Mouse (Mus musculus) ES-Bruce4 (cell line): ENCODE results near the gene Acot7. TPM values are rescaled to one million over a fixed set of nuclear protein-coding genes. Genes with fewer than 3 reads are reported as not detected.

Experiments
- H3K27ac ChIP-seq: 2 replicates; pipeline ENCODE4 v1.5.1; 2012; ENCODE audit warnings: low read length, inconsistent platforms; ENCODE audit not compliant: insufficient read depth
- H3K27me3 ChIP-seq: 2 replicates; pipeline ENCODE4 v1.6.1; 2012; ENCODE audit warnings: mild to moderate bottlenecking, low read length, inconsistent platforms; ENCODE audit not compliant: control insufficient read depth, poor library complexity, insufficient read depth, severe bottlenecking
- H3K36me3 ChIP-seq: 2 replicates; pipeline ENCODE4 v1.6.1; 2012; ENCODE audit warnings: inconsistent platforms, mild to moderate bottlenecking, low read length, moderate library complexity; ENCODE audit not compliant: control insufficient read depth, poor library complexity, insufficient read depth, severe bottlenecking
- H3K4me1 ChIP-seq: one replicate; pipeline ENCODE4 v1.8.1; 2011; ENCODE audit warnings: low read length; ENCODE audit not compliant: control insufficient read depth, insufficient read depth
- H3K4me3 ChIP-seq: 2 replicates; pipeline ENCODE4 v1.5.1; 2011; ENCODE audit warnings: low read depth, mild to moderate bottlenecking, low read length
- H3K9ac ChIP-seq: 2 replicates; pipeline ENCODE4 v1.6.1; 2012; ENCODE audit warnings: low read depth, mild to moderate bottlenecking, inconsistent platforms; ENCODE audit not compliant: poor library complexity, severe bottlenecking
- H3K9me3 ChIP-seq: replicated peaks from 2 replicates; pipeline ENCODE4 v1.6.1; 2012; ENCODE audit warnings: mild to moderate bottlenecking, low read length, inconsistent platforms; ENCODE audit not compliant: control insufficient read depth, poor library complexity, insufficient read depth, severe bottlenecking
- CTCF ChIP-seq: IDR thresholded peaks from one replicate; pipeline ENCODE4 v1.8.1; 2011; ENCODE audit warnings: low read depth, low read length
- EP300 ChIP-seq: IDR thresholded peaks from 2 replicates; pipeline ENCODE4 v1.6.1; 2011; ENCODE audit warnings: low read depth, low read length; ENCODE audit not compliant: insufficient read depth
- POLR2A ChIP-seq: IDR thresholded peaks from one replicate; pipeline ENCODE4 v1.8.1; 2011; ENCODE audit warnings: low read length; ENCODE audit not compliant: insufficient read depth
- polyA plus RNA-seq: library from polyadenylated mRNA; stranded (reverse); fragments of >200 nt; gene quantifications from 2 replicates; pipeline ENCODE4 v1.2.4, GENCODE M21; 2011; ENCODE audit warnings: low read depth; ENCODE audit not compliant: missing spikeins, insufficient read depth, insufficient read length

Acot7 gene
- polyA plus RNA-seq, 1 experiment = 49.5 TPM

DNA sequence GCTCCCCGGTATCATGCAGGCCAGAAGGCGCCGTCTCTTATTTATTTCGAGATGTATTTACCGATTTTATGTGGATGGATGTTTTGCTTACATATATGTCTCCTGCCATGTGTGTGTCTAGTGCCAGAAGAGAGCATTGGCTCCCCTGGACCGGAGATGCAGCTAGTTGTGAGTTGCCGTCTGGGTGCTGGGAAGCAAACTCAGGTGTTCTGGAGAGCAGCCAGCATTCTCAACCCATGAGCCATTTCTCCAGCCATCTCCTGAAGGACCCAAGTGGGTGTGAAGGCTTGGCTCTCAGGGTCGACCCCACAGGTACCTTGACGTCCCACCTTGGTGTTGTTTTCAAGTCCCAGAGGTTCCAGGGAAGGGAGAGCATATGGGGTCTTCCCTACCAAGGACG, 4.3 kb downstream of the Acot7 start:
- no peak overlapping the region for H3K4me3 ChIP-seq
- H3K27ac ChIP-seq = no peak overlapping the region
- TF ChIP-seq POLR2A (no peak), CTCF (no peak), EP300 (no peak)
- H3K4me1 ChIP-seq = no peaks in the 10 kb centered on the region
- H3K27me3 ChIP-seq = no peaks in the 10 kb centered on the region
- no peaks in the 10 kb centered on the region for H3K9me3 ChIP-seq
- no peak overlapping the region for H3K9ac ChIP-seq
- H3K36me3 ChIP-seq = peaks cover 3% of the 10 kb centered on the region; the same call in 1 of the 2 replicates

DNA sequence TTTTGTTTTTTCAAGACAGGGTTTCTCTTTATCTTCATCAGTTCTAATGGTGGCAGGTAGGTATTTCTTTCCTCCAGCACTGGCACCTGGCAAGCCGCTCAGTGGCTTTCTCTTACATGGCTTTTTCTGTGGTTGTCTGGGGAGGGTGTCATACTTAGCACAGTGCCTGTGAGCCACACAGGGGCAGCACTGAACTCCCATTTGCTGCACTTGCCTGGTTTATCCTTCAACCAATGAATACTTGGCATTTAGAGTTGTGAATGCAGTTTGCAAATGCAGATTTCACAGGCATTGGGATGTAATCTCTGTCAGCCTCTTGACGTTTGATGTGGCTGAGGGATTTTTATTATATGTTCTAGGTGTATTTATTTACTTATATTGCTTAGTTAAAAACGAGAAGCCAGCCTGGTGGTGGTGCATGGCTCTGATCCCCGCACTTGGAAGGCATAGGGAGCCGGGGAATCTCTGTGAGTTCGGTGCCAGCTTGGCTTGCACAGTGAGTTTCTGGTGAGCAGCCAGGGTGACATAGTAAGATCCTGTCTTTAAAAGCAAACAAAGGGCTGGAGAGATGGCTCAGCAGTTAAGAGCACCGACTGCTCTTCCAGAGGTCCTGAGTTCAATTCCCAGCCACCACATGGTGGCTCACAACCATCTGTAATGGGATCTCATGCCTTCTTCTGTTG, 6.6 kb downstream of the Acot7 start:
- Histone ChIP-seq H3K4me1 (no peaks in the 10 kb centered on the region), H3K9me3 (no peaks in the 10 kb centered on the region), H3K4me3 (no peak overlapping the region), H3K27ac (no peak overlapping the region), H3K36me3 (peaks cover 3% of the 10 kb centered on the region; the same call in 1 of the 2 replicates), H3K9ac (no peak overlapping the region), H3K27me3 (no peaks in the 10 kb centered on the region)
- TF ChIP-seq CTCF (peak; percentile 38), POLR2A (no peak), EP300 (no peak)

DNA sequence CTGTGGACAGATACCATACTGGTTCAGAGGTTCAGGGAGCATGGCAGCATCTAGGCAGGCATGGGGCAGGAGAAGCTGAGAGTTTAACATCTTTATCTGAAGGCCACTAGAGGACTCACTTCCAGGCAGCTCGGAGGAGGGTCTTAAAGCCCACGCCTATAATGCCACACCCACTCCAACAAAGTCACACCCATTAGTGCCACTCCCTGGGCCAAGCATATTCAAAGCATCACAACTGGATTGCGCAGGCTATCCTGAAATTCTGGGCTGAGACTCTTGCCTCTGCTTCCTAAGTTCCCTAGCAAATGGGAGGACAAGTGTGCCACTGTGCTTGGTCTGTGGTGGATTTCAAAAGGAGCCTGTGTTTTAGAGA, 7.2 kb downstream of the Acot7 start:
- H3K36me3 ChIP-seq = peaks cover 3% of the 10 kb centered on the region; the same call in 1 of the 2 replicates
- no peaks in the 10 kb centered on the region for H3K9me3 ChIP-seq
- peaks cover 2% of the 10 kb centered on the region for H3K4me1 ChIP-seq
- H3K27me3 ChIP-seq = no peaks in the 10 kb centered on the region
- H3K4me3 ChIP-seq = 0 out of 2 replicates have a peak overlapping the region, but pooled peaks have one; percentile 15
- TF ChIP-seq CTCF (peak; percentile 56), POLR2A (no peak), EP300 (peak; percentile 38; the same call in 1 of the 2 replicates)
- H3K9ac ChIP-seq = no peak overlapping the region
- H3K27ac ChIP-seq = no peak overlapping the region

DNA sequence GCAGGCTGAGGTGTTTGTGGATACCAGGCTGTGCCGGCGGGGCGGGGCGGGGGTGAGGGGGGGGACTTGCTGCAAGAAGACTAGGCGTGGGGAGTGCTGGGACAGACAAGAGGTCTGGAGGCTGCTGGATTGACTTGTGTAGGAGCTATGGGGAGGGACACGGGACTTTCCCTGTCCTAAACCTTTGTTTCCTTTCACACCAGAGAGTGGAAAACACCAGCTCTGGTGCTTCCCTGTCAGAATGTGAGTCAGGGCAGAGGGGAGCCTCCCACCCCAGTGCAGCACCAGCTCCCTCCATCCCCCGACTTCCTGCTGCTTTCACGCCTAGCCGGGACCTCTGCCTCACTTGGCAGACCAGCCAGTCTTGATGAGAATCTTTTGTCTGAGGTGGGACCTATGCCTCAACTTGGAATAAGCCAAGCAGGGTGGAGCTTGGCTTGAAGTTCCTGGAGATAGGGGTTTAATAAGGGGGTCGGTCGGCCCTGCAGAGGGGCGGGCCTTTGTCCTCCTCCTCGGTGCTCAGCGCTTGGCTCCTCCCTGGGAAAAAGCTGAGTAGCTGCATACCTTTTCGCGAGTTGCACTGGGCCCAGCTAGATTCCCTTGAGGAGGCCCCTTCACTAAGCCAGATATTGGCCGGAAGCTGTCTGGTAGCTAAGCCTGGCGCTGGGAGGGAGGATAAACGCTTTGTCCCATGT, 7.7 kb downstream of the Acot7 start:
- Histone ChIP-seq H3K27me3 (no peaks in the 10 kb centered on the region), H3K9me3 (no peaks in the 10 kb centered on the region), H3K27ac (peak overlapping the region; percentile 31), H3K36me3 (peaks cover under 1% of the 10 kb centered on the region; the same call in 1 of the 2 replicates), H3K9ac (no peak overlapping the region), H3K4me1 (peaks cover 4% of the 10 kb centered on the region), H3K4me3 (peak overlapping the region; percentile 27)
- TF ChIP-seq EP300 (no peak), CTCF (no peak), POLR2A (no peak)

DNA sequence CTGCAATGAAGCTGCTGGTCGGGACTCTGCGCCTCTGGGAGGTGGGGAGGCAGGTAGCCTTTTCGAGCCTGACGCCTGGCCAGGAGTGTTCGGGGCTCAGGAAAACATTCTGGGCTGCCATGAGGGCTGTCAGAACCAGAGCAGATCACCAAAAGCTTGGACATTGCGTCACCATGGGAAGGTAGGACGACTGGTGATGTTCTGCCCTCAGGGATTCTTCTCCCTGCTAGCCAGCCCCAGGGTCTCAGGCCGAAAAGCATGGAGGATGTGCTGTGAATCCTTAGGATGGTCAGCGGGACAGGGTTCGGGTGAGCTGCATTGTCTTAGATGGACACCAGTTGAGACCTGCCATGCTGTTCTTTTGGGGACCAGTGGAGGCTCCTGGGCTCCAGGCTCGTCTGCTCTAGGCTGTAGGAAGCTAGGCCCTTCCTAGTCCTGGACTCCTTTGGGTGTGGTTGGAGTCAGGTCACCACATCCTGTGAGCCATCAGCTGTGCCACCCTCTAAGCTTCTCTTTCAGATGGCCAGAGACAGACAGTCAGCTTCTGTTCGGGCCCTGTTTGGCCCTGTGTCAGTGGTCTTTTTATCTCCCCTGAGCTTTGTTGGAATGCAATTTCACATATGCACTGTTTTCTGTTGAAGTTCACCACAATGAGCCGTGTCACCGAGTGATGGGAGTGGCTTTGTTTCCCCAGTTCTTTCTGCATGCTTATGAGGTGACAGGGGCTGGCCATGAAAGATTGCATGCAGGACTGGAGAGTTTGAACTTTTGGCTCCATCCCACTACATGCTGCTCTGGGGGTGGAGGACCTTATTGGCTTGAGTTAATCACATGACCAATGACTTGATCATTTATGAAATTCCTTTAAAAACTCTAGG, 8.5 kb downstream of the Acot7 start:
- no peaks in the 10 kb centered on the region for H3K9me3 ChIP-seq
- no peaks in the 10 kb centered on the region for H3K27me3 ChIP-seq
- peaks cover 5% of the 10 kb centered on the region for H3K4me1 ChIP-seq
- peak overlapping the region; percentile 27 for H3K4me3 ChIP-seq
- H3K9ac ChIP-seq = no peak overlapping the region
- no peaks in the 10 kb centered on the region for H3K36me3 ChIP-seq
- TF ChIP-seq POLR2A = no peak
- no peak for TF ChIP-seq CTCF
- no peak for TF ChIP-seq EP300
- H3K27ac ChIP-seq = peak overlapping the region; percentile 31
